In genomic region chr8:83074248-83074647, GRCm38 (mm10) we compare ENCODE assay signal across 21 mouse cellular contexts.
A peak's percentile ranks its signal among the peaks of the same experiment; 100 is the strongest.
DNase-seq lines count a peak whose midpoint lies in the region; ATAC-seq and TF ChIP-seq lines count a peak whose summit lies in the region.
"Had no signal": no experiment of that assay in that cellular context is flagged by ENCODE, and none has a peak within 500 bp of the region (broad histone marks: within the 10 kb centered on the region; RNA-seq: fewer than 3 reads in every experiment).

No protein-coding gene starts in this region.

- TF ChIP-seq CTCF in CH12.LX (conservative IDR thresholded peaks at IDR 0.05 in 1 of 2, IDR thresholded peaks at IDR 0.05 in 1 of 2; ENCODE audit: low read depth in 2 of 2, low read length in 2 of 2) = no peak

- TF ChIP-seq EP300 in CH12.LX (IDR thresholded peaks at IDR 0.05; ENCODE audit: low read length) = peak; percentile 77; the same call in 1 of the 2 replicates

- H3K4me1 ChIP-seq in midbrain, embryonic 11.5 days (ENCODE audit: control insufficient read depth, insufficient read depth, low read length) = no peaks in the 10 kb centered on the region
- H3K4me1 ChIP-seq in midbrain, embryonic 16.5 days (ENCODE audit: control insufficient read depth, insufficient read depth, low read length) = no peaks in the 10 kb centered on the region
- H3K4me1 ChIP-seq in CH12.LX (ENCODE audit: control insufficient read depth in 1 of 2, insufficient read depth in 2 of 2) = peaks cover 3 to 28% of the 10 kb centered on the region in 2 experiments

- DNase-seq in heart, adult 11 months = peak; percentile 72
- DNase-seq in heart, adult 8-10 months (ENCODE audit: low spot score) = no peak
- DNase-seq in midbrain, embryonic 11.5 days (ENCODE audit: low spot score, missing footprints) = peak; percentile 41
- DNase-seq in CH12.LX (ENCODE audit: extremely low read depth) = peak; percentile 90
- no peak for DNase-seq in right cerebral cortex, postnatal 14 days
- DNase-seq: adrenal gland, adult 2 months; adrenal gland, adult 8-10 months; adrenal gland, postnatal 10 days; adrenal gland, postnatal 14 days; adrenal gland, postnatal 25 days; adrenal gland, postnatal 36 days; B cell, adult 2 months; cerebellum, adult 11 months; cerebellum, adult 11-12 months; cerebellum, adult 18-20 months; cerebellum, adult 2 months had no signal

- H3K79me2 ChIP-seq in CH12.LX (replicated peaks; ENCODE audit: control insufficient read depth, extremely low read depth, insufficient read depth, poor library complexity, severe bottlenecking) = no peaks in the 10 kb centered on the region

- H3K4me2 ChIP-seq in midbrain, embryonic 11.5 days = no peak overlapping the region
- H3K4me2 ChIP-seq in midbrain, embryonic 16.5 days (ENCODE audit: low read length) = no peak overlapping the region
- peak overlapping the region; percentile 77 for H3K4me2 ChIP-seq in CH12.LX (ENCODE audit: insufficient read depth, low read depth, poor library complexity, severe bottlenecking)

- 83% methylated on average over 3 of the region's 3 CpGs for WGBS in midbrain, embryonic 11.5 days
- WGBS in midbrain, embryonic 16.5 days = 85% methylated on average over 3 of the region's 3 CpGs

- no peaks in the 10 kb centered on the region for H3K36me3 ChIP-seq in midbrain, embryonic 11.5 days (ENCODE audit: control insufficient read depth, insufficient read depth, low read length)
- no peaks in the 10 kb centered on the region for H3K36me3 ChIP-seq in midbrain, embryonic 16.5 days (ENCODE audit: control insufficient read depth, insufficient read depth, low read length)
- H3K36me3 ChIP-seq in CH12.LX (replicated peaks in 1 of 2; ENCODE audit: control insufficient read depth in 1 of 2, insufficient read depth in 1 of 2, low read length in 1 of 2) = no peaks in the 10 kb centered on the region
- H3K36me3 ChIP-seq: G1E had no signal

- no peak overlapping the region for H3K9ac ChIP-seq in midbrain, embryonic 11.5 days (ENCODE audit: low read length)
- H3K9ac ChIP-seq in midbrain, embryonic 16.5 days (ENCODE audit: low read depth, low read length) = no peak overlapping the region
- H3K9ac ChIP-seq in CH12.LX (ENCODE audit: insufficient read depth, low read depth) = no peak overlapping the region

- ATAC-seq in midbrain, embryonic 11.5 days (ENCODE audit: low FRiP score) = no peak
- no peak for ATAC-seq in midbrain, embryonic 16.5 days
- ATAC-seq: activated CD4-positive, CD25-positive, alpha-beta regulatory T cell, adult 4 months; CD4-positive, CD25-positive, alpha-beta regulatory T cell, adult 4 months; Patski had no signal

- H3K27ac ChIP-seq in midbrain, embryonic 11.5 days (ENCODE audit: low read depth, low read length) = no peak overlapping the region
- H3K27ac ChIP-seq in midbrain, embryonic 16.5 days (ENCODE audit: low read length) = no peak overlapping the region
- peak overlapping the region; percentile 33; the same call in 1 of the 2 replicates for H3K27ac ChIP-seq in CH12.LX (ENCODE audit: insufficient read depth, low read depth)

- no peak for TF ChIP-seq POLR2A in CH12.LX (IDR thresholded peaks at IDR 0.05; ENCODE audit: low read depth, low read length)

- no peak; the same call in none of the 2 replicates for TF ChIP-seq RAD21 in CH12.LX (IDR thresholded peaks at IDR 0.05; ENCODE audit: low read depth, low read length)

- dilution Hi-C loops in CH12.LX (cut with MboI; ENCODE audit: extremely low pct_ligation_motif_present, extremely low pct_unique_long_range_greater_than_20kb, low sequenced_read_pairs) = no loop called here

- H3K27me3 ChIP-seq in midbrain, embryonic 11.5 days (ENCODE audit: control insufficient read depth, insufficient read depth, low read length) = no peaks in the 10 kb centered on the region
- no peaks in the 10 kb centered on the region for H3K27me3 ChIP-seq in midbrain, embryonic 16.5 days (ENCODE audit: control insufficient read depth, insufficient read depth, low read depth, low read length)
- no peaks in the 10 kb centered on the region for H3K27me3 ChIP-seq in CH12.LX (replicated peaks)
- H3K27me3 ChIP-seq: Patski had no signal

- no peak overlapping the region for H3K4me3 ChIP-seq in midbrain, embryonic 11.5 days (ENCODE audit: low read depth, low read length)
- no peak overlapping the region for H3K4me3 ChIP-seq in midbrain, embryonic 16.5 days (ENCODE audit: low read depth, low read length)
- H3K4me3 ChIP-seq in CH12.LX (replicated peaks in 1 of 3; ENCODE audit: low read depth in 2 of 3, low read length in 2 of 3, poor library complexity in 1 of 3) = no peak overlapping the region

- in situ Hi-C loops in CH12.LX (cut with MboI; ENCODE audit: low pct_ligation_motif_present, low pct_unique_long_range_greater_than_20kb, low sequenced_read_pairs) = no loop called here

- 0 out of 2 replicates have a peak, but pooled peaks cover 2% of the 10 kb centered on the region for H3K9me3 ChIP-seq in midbrain, embryonic 11.5 days (ENCODE audit: control insufficient read depth, low read length)
- H3K9me3 ChIP-seq in midbrain, embryonic 16.5 days (replicated peaks; ENCODE audit: control insufficient read depth, low read length, poor library complexity, severe bottlenecking) = no peaks in the 10 kb centered on the region
- peaks cover 4% of the 10 kb centered on the region for H3K9me3 ChIP-seq in CH12.LX (replicated peaks; ENCODE audit: low read length)
- H3K9me3 ChIP-seq: G1E had no signal

TF ChIP-seq in CH12.LX, 34 proteins besides CTCF, POLR2A, EP300 and RAD21:
- TF ChIP-seq KAT2A (IDR thresholded peaks at IDR 0.05; ENCODE audit: insufficient replicate concordance, low read length) (0 out of 2 replicates have a peak, but pooled peaks have one; percentile 9), MAX (IDR thresholded peaks at IDR 0.05; ENCODE audit: low read length) (no peak), TBP (conservative IDR thresholded peaks at IDR 0.05; ENCODE audit: low read depth, low read length) (peak; percentile 82), RCOR1 (conservative IDR thresholded peaks at IDR 0.05; ENCODE audit: low read depth, low read length) (no peak), UBTF (IDR thresholded peaks at IDR 0.05; ENCODE audit: low read depth, low read length) (peak; percentile 74; the same call in 1 of the 2 replicates), SIN3A (IDR thresholded peaks at IDR 0.05; ENCODE audit: low read length) (no peak), HCFC1 (IDR thresholded peaks at IDR 0.05; ENCODE audit: low read depth, low read length) (peak; percentile 14; the same call in 1 of the 2 replicates), MEF2A (IDR thresholded peaks at IDR 0.05; ENCODE audit: borderline replicate concordance, low read depth, low read length) (peak; percentile 30; the same call in 1 of the 2 replicates), CHD2 (IDR thresholded peaks at IDR 0.05; ENCODE audit: low read length) (peak; percentile 68; the same call in 1 of the 2 replicates), PAX5 (IDR thresholded peaks at IDR 0.05; ENCODE audit: low read length) (no peak), JUND (conservative IDR thresholded peaks at IDR 0.05; ENCODE audit: low read depth, low read length) (0 out of 2 replicates have a peak, but pooled peaks have one; percentile 25), ETS1 (conservative IDR thresholded peaks at IDR 0.05; ENCODE audit: low read depth, low read length) (peak; percentile 68), POLR2AphosphoS2 (IDR thresholded peaks at IDR 0.05; ENCODE audit: low read depth, low read length) (no peak), NELFE (IDR thresholded peaks at IDR 0.05; ENCODE audit: low read depth, low read length) (no peak), ZKSCAN1 (IDR thresholded peaks at IDR 0.05; ENCODE audit: borderline replicate concordance, low read depth, low read length) (no peak), USF2 (conservative IDR thresholded peaks at IDR 0.05; ENCODE audit: low read depth, low read length) (no peak), IRF4 (IDR thresholded peaks at IDR 0.05; ENCODE audit: low read depth, low read length) (no peak), E2F4 (IDR thresholded peaks at IDR 0.05; ENCODE audit: insufficient replicate concordance, low read depth, low read length) (no peak), ELF1 (IDR thresholded peaks at IDR 0.05; ENCODE audit: low read depth, low read length) (peak; percentile 36; the same call in 1 of the 2 replicates), ZC3H11A (IDR thresholded peaks at IDR 0.05; ENCODE audit: low read depth, low read length) (no peak), MAFK (IDR thresholded peaks at IDR 0.05; ENCODE audit: insufficient replicate concordance, low read length) (no peak), TCF12 (IDR thresholded peaks at IDR 0.05; ENCODE audit: low read depth, low read length) (peak; percentile 69; the same call in 1 of the 2 replicates), USF1 (IDR thresholded peaks at IDR 0.05; ENCODE audit: low read depth, low read length) (no peak), NRF1 (IDR thresholded peaks at IDR 0.05; ENCODE audit: low read depth, low read length) (no peak), CHD1 (IDR thresholded peaks at IDR 0.05; ENCODE audit: low read depth, low read length) (0 out of 2 replicates have a peak, but pooled peaks have one; percentile 61), ZNF384 (IDR thresholded peaks at IDR 0.05; ENCODE audit: low read depth, low read length) (no peak), BHLHE40 (IDR thresholded peaks at IDR 0.05; ENCODE audit: low read depth, low read length) (0 out of 2 replicates have a peak, but pooled peaks have one; percentile 13), JUN (IDR thresholded peaks at IDR 0.05; ENCODE audit: insufficient read depth, low read depth, low read length) (no peak), MXI1 (IDR thresholded peaks at IDR 0.05; ENCODE audit: low read depth, low read length) (no peak), GABPA (IDR thresholded peaks at IDR 0.05; ENCODE audit: insufficient replicate concordance, low read depth, low read length) (no peak), MYC (IDR thresholded peaks at IDR 0.05; ENCODE audit: low read depth, low read length) (no peak), SMC3 (IDR thresholded peaks at IDR 0.05; ENCODE audit: low read depth, low read length) (no peak), MAZ (IDR thresholded peaks at IDR 0.05; ENCODE audit: low read depth, low read length) (0 out of 2 replicates have a peak, but pooled peaks have one; percentile 67), ZMIZ1 (IDR thresholded peaks at IDR 0.05; ENCODE audit: low read depth, low read length) (no peak)

Comparison
In these comparisons a context has a peak if more than half of its experiments do, and no peak if none do; other contexts are left out.
1. DNase-seq: peak in heart, adult 11 months (single experiment), midbrain, embryonic 11.5 days (single experiment) and CH12.LX (single experiment); none in heart, adult 8-10 months (single experiment) and right cerebral cortex, postnatal 14 days (single experiment).